Mouse (Mus musculus) frontal cortex, postnatal 14 days (tissue): ENCODE data around the gene Wdpcp.

Experiments used
- DNase-seq, 2 experiments: peaks; one replicate each; pipeline ENCODE4 v3.0.0; 2022; ENCODE audit warnings: low spot score in 2 of 2

Gene Wdpcp

DNA sequence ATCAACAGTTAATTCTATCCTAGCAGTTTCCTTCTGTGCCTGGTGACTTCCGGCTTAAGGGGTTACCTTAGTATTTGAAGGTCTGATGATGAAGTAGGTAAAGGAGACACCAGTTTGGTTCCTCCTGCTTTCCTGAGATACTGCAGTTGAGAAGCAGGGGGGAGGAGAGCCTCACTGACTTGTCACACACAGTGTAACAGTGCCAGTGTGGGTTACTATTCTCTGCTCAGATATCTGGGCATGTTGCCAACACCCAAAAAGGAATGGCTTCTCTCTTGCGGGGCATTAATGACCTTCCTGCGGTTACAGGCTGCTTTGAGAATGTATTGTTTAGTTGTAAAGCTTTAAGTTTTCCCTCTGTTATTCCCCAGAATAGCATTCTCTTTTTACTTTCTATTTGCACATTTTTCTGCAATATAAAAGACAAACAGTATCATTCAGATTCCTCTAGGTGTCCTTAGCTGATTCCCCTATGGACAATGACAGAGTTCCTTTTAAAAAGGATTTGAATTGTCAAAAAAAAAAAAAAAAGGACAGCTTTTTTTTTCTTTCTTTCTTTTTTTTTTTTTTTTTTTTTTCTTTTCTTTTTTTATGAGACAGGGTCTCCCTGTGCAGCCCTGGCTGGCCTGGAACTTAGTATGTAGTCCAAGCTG is 2.5 kb upstream of the Wdpcp start:
- no peak for DNase-seq

DNA sequence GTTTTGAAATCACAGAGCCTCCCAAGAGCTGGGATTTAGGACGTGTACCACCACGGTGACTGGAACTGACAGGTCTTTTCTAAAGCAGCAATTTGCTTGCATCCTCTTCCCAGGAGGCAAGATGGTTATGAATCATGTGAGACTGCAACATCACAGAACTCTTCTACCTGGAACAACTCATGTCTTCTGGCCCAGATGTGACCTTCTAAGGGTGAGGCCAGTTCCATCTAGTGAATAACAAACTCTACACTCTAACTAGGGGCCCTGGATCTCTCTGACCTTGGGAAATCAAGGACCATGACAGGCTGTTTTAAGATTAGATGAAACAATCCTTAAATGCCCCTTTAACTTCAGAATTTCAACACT is 1.9 kb upstream of the Wdpcp start:
- DNase-seq, result no peak

GRCm38 (mm10) chr11:21570973-21571372 is 1.1 kb upstream of the Wdpcp start:
- DNase-seq, result peak; percentile 30 to 39

GRCm38 (mm10) chr11:21581472-21581871 is 9.4 kb downstream of the Wdpcp start:
- DNase-seq, result no peak

DNA sequence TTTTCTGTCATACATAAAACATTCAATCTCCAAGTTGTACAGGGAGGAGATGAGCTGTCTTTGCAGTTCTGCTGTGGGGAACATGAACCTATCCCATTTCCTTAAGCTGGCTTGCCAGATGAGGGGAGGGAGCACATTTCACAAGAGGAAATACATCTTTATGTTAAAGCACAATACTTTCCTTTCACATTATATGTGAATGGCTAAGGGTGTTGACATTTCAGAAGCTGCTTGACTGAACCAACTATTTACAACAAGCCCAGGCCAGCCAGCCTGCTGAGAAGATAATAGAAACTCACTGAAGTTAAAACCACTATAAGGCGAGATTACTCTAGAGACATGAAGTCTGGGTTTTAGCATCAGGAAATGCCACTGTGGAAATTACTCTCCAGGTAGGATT is 11.3 kb downstream of the Wdpcp start:
- DNase-seq, result no peak

DNA sequence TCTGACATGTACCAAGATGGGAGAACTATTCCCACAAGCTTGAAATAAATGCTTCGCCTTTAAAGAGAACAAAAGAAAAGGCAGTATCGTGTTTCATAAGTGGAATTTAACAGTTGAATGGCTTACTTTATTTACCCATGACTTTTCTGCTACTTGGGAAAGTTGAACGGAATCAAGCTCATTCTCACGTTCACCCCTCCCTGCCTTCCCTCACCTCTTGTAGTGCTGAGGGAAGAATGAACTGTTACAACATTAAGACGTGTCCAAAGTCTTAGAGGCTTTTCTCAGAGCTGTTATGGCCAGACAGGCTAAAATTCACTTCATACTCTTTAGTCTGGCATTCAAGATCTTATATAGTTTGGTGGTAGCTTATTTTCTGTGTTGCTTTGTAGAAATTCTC is 30.5 kb downstream of the Wdpcp start:
- DNase-seq, result no peak

DNA sequence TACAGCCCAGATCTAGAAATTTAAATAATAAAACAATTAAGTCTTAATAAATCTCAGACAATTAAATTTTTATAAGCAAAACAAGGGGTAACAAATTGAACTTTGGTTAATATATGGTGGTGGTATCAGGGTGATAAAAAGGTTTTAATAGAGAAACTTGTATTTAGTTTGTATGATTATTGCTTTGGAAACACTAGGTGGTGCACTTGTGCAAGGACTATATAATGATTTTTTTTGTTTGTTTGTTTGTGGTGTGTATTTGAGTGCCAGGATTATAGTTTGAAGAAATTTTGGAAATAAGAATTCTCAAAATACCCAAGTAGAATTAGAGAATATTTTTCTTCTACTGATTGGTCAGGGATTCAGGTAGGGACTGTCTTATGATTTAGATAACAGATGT is 43.9 kb downstream of the Wdpcp start:
- no peak for DNase-seq

- no peak for DNase-seq
Measured at GRCm38 (mm10) chr11:21634171-21634907, 62.3 kb downstream of the Wdpcp start.

DNA sequence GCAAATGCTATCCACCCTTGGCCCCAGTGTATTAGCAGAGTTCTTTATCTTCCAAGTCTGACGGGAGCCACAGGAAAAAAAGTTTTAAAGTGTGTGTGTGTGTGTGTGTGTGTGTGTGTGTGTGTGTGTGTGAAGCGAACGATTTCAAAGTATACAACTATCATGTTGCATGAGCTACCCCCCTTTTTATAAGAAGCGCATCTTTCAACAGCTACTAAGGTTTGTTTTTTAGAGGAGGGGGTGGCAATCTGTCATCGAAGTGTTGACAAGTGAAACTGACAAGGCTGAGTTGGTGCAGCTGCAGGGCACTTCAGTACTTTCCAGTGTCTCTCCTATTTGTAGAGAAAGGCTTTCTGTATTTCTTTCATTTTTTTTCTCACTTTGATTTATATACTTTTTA is 66.3 kb downstream of the Wdpcp start:
- no peak for DNase-seq

- DNase-seq, result no peak
Measured at GRCm38 (mm10) chr11:21639534-21639933, 67.5 kb downstream of the Wdpcp start.

GRCm38 (mm10) chr11:21644231-21644630 is 72.2 kb downstream of the Wdpcp start:
- DNase-seq, result no peak

DNA sequence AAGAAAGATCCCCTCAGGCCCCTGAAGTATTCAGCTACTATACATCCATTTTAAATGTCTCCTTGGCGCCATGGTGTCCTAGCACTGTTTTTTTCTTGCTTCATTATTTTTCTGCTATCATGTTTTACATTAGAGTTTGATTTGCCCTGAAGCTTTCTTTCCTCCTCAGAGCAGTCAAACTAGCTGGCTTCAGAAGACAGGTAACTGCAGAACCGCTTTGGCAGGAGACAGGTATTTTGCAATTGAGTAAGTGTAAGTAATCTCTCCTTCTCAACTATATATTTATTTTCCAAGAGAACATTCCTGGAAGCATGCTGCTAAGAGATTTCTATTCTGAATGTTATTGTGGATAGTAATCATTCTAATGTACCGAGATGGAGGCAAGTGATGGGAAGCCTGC is 74.1 kb downstream of the Wdpcp start:
- no peak for DNase-seq

DNA sequence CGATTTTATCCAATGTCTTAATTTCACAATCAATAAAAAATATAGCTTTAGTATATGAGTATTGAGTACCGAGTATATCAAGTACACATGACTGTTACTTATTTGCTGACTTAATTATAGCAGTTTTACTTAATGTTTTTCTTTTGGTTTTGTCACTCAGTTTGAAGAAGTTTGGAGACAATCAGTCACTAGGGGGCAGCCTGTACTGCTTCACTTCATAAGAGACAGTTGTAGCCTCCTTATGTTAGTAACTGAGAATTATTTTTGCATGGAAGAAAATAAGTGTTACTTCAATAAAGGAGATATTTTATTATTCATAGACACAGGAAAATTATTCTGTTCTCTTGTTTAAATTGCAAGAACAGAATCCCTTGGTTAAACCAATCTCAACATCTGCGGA is 87.0 kb downstream of the Wdpcp start:
- peak in 1 of 2 experiments; percentile 16 for DNase-seq

GRCm38 (mm10) chr11:21677034-21677433 is 105.0 kb downstream of the Wdpcp start:
- DNase-seq, result no peak

DNA sequence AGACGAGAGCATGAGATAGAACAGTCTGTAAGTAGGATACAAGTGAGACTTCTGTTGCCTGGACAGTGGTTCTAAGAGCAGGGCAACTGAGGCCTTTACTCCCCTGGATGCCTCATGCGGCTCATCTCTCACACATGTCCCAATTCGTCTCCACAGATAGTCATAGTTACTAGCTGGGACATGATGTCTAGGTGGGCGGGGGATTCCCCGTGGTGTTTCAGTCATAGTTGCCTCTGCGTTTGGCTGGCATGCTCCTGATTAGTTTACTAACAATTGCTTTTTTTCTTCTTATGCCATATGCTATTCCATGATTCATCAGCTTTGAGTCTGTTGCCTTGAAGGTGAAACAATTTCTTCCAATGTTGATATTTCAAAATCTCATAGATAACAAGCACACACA is 116.4 kb downstream of the Wdpcp start:
- DNase-seq, result no peak

- no peak for DNase-seq
Measured at GRCm38 (mm10) chr11:21690730-21691129, 118.7 kb downstream of the Wdpcp start.

DNA sequence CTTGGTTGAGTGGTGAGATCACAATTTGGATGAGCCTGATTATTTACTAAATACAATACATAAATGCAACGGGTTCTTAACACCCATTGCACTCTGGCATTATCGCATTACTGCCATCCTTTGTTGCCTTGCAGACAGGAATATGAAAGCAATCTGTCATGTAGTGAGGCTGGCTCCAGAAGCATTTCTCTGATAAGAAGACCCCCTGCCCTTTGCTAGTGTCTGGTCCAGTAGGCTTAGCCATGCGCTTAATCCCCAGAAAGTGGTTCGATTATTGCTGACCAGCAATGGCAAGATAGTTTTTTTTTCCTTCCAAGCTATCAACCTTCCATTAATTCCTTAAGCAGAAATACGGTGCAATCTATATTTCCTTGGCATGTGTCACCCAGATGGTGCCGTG is 122.1 kb downstream of the Wdpcp start:
- DNase-seq, result no peak

GRCm38 (mm10) chr11:21697642-21698041 is 125.6 kb downstream of the Wdpcp start:
- DNase-seq, result no peak

DNA sequence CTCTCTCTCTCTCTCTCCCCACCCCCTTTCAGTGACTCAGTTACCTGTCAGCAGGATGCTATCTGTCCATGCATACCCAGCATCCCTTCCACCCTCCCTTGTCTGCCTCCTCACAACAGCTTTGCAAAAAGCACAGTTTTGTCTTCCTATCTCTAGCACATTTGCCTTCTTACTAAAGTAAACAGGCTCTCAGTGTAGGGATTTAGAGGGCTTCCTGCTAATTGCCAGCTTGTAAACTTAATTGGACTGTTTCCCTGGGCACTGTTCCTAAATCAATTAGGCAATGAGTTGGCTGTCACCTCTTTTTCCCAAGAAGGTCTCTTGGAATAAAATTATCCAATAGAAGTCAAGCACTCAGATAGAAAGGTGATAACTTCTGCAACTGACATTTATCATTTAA is 141.5 kb downstream of the Wdpcp start:
- no peak for DNase-seq

GRCm38 (mm10) chr11:21714065-21714464 is 142.0 kb downstream of the Wdpcp start:
- no peak for DNase-seq

DNA sequence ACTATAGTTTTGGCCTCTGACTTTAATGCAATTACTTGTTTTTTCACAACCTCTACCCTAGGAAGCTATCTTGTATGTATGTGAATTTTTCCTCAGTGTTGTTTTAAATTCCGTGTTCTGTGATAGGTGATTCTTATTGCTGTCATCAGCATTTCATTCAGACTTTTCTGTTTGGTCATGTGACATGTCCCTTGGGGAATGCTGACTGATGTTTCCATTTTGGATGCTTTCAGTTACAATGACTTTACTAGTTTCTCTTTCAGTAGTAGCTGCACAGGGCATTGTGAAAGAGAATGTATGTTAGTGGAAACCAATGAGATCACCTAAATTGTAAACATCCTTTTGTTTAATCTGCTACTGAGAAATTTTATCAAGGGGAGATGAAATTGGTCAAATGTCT is 154.3 kb downstream of the Wdpcp start:
- no peak for DNase-seq

DNA sequence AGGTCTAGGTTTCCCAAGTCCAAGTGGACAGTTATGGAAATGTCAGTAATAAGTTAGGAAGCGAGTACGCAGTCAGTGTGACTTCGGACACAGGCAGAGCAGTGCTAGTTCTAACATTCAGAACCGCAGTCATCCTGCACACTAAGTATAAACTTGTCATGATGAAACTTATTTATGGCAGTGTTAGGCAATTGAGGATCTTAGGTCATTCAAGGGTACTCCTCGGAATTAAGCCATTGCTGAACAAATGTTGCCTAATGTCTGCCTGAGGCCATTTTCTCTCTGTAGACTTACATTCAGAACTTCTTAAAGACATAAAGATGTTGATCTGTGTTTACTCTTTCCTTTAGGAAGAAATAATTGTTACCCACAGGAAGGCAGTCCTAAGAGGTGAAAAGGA is 157.0 kb downstream of the Wdpcp start:
- DNase-seq, result no peak

DNA sequence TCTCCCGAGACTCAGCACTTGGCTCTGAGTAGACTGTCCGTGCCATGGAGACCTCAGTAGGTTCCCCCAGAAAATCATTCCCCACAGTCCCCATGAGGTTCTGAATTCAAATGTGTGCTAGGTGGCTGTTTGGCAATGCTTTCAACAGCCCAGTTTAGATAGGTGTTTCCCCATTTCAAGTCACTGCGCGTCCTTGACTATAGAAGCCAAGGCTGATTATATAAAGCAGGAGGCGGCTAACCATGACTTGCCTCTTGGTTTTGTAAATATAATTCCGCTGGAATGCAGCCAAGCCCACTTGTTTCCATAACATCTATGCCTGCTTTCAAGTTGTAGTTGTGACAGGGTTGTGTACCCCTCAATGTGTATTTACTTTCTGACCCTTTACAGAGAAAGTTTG is 157.9 kb downstream of the Wdpcp start:
- no peak for DNase-seq

DNA sequence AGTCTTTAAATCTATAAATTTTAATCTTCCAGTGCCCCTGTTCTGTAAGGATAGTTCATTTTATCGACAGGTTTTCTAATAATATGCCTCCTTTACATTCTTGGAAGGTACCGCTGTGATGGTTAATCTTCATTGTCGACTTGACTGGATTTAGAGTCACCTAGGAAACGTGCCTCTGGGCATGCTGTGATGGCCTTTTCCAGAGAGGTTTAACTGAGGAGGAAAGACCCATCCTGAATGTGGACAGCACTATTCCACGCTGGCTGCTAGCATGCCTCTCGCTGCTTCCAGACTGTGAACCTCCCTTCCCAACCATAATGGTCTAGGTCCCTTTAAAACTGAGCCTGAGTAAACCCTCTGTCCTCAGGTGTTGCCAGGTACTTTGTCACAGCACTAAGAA is 163.2 kb downstream of the Wdpcp start:
- DNase-seq, result no peak
